Comparison of ENCODE assay signal across 9 mouse cellular contexts in the genomic region with DNA sequence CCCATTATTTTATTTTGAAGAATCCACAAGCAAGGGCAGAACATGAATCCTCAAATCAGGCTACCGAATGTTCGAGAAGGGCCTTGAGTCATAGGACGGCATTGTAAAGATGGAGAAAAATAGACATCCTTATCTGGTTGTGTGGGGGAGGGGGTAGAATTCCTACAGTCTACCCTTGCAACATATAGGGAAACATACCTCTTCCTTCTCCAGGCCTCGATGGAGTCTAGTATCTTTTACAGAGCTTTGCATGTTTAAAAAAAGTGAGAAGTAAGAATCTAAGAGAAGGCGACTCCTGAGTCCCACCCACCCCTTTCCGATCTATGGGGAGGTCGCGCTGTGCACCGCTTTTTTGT. TPM values are rescaled to one million over a fixed set of nuclear protein-coding genes. Genes with fewer than 3 reads are reported as not detected.
A peak's percentile ranks its signal among the peaks of the same experiment; 100 is the strongest.
DNase-seq lines count a peak whose midpoint lies in the region; ATAC-seq and TF ChIP-seq lines count a peak whose summit lies in the region.
"Had no signal": no experiment of that assay in that cellular context is flagged by ENCODE, and none has a peak within 500 bp of the region (broad histone marks: within the 10 kb centered on the region; RNA-seq: fewer than 3 reads in every experiment).

No protein-coding gene starts in this region.

- no peak for TF ChIP-seq EP300 in ES-Bruce4 (IDR thresholded peaks at IDR 0.05; ENCODE audit: insufficient read depth, low read depth, low read length)

- H3K27ac ChIP-seq in heart, embryonic 14.5 days (replicated peaks in 1 of 2; ENCODE audit: control insufficient read depth in 1 of 2, insufficient read depth in 1 of 2, low read depth in 2 of 2, low read length in 2 of 2): peak overlapping the region; percentile 98 to 99
- H3K27ac ChIP-seq in ES-Bruce4 (ENCODE audit: insufficient read depth, low read length): no peak overlapping the region
- peak overlapping the region; percentile 86 for H3K27ac ChIP-seq in forebrain, embryonic 12.5 days
- H3K27ac ChIP-seq in liver, embryonic 15.5 days (replicated peaks): no peak overlapping the region

- no peak for TF ChIP-seq POLR2A in ES-Bruce4 (IDR thresholded peaks at IDR 0.05; ENCODE audit: insufficient read depth, low read length)

- DNase-seq in heart, adult 18-20 months: no peak
- DNase-seq in layer of hippocampus, postnatal 10 days (ENCODE audit: low spot score in 2 of 2): no peak
- no peak for DNase-seq in adipocyte (ENCODE audit: low spot score)

- 3% methylated on average over 9 of the region's 9 CpGs for WGBS in heart, embryonic 14.5 days
- WGBS in forebrain, embryonic 12.5 days: 6% methylated on average over 9 of the region's 9 CpGs
- 5% methylated on average over 9 of the region's 9 CpGs for whole genome bisulfite sequencing in liver, embryonic 15.5 days (ENCODE audit: insufficient replicate concordance)

- ATAC-seq in heart, embryonic 14.5 days (ENCODE audit: insufficient number of reproducible peaks, insufficient read depth, low FRiP score, low read depth): no peak
- ATAC-seq in forebrain, embryonic 12.5 days (ENCODE audit: low FRiP score): peak; percentile 39; the same call in 1 of the 2 replicates
- no peak for ATAC-seq in liver, embryonic 15.5 days (ENCODE audit: insufficient read depth)
- no peak for ATAC-seq in CD4-positive, CD25-positive, alpha-beta regulatory T cell, adult 4 months

- H3K4me1 ChIP-seq in heart, embryonic 14.5 days (ENCODE audit: control insufficient read depth in 2 of 2, insufficient read depth in 2 of 2, low read length in 2 of 2): peaks cover 11 to 32% of the 10 kb centered on the region in 2 experiments
- peaks cover 2% of the 10 kb centered on the region for H3K4me1 ChIP-seq in ES-Bruce4 (ENCODE audit: control insufficient read depth, insufficient read depth, low read length)
- peaks cover 10% of the 10 kb centered on the region for H3K4me1 ChIP-seq in forebrain, embryonic 12.5 days
- H3K4me1 ChIP-seq in liver, embryonic 15.5 days (replicated peaks): no peaks in the 10 kb centered on the region

- no peaks in the 10 kb centered on the region for H3K9me3 ChIP-seq in heart, embryonic 14.5 days (ENCODE audit: control insufficient read depth, low read length)
- H3K9me3 ChIP-seq in ES-Bruce4 (replicated peaks; ENCODE audit: control insufficient read depth, insufficient read depth, low read length, poor library complexity, severe bottlenecking): no peaks in the 10 kb centered on the region
- no peaks in the 10 kb centered on the region for H3K9me3 ChIP-seq in forebrain, embryonic 12.5 days
- H3K9me3 ChIP-seq in liver, embryonic 15.5 days (replicated peaks): no peaks in the 10 kb centered on the region

- peak overlapping the region; percentile 65 for H3K4me2 ChIP-seq in heart, embryonic 14.5 days (ENCODE audit: low read length)
- peak overlapping the region; percentile 85 for H3K4me2 ChIP-seq in forebrain, embryonic 12.5 days
- peak overlapping the region; percentile 64 for H3K4me2 ChIP-seq in liver, embryonic 15.5 days

- no peaks in the 10 kb centered on the region for H3K27me3 ChIP-seq in heart, embryonic 14.5 days (ENCODE audit: control insufficient read depth, insufficient read depth, low read length)
- peaks cover 1% of the 10 kb centered on the region for H3K27me3 ChIP-seq in ES-Bruce4 (ENCODE audit: control insufficient read depth, insufficient read depth, low read length, poor library complexity, severe bottlenecking)
- no peaks in the 10 kb centered on the region for H3K27me3 ChIP-seq in forebrain, embryonic 12.5 days
- H3K27me3 ChIP-seq in liver, embryonic 15.5 days: peaks cover 38% of the 10 kb centered on the region

- no peak for TF ChIP-seq CTCF in ES-Bruce4 (IDR thresholded peaks at IDR 0.05; ENCODE audit: low read depth, low read length)

- peak overlapping the region; percentile 91 to 100 for H3K4me3 ChIP-seq in heart, embryonic 14.5 days (ENCODE audit: control insufficient read depth in 1 of 2, insufficient read depth in 1 of 2, low read depth in 1 of 2, low read length in 2 of 2)
- peak overlapping the region; percentile 78 for H3K4me3 ChIP-seq in ES-Bruce4 (ENCODE audit: low read depth, low read length)
- peak overlapping the region; percentile 83 for H3K4me3 ChIP-seq in forebrain, embryonic 12.5 days (replicated peaks)
- H3K4me3 ChIP-seq in liver, embryonic 15.5 days (replicated peaks): peak overlapping the region; percentile 49

- H3K9ac ChIP-seq in heart, embryonic 14.5 days (ENCODE audit: low read length): peak overlapping the region; percentile 98
- H3K9ac ChIP-seq in ES-Bruce4 (ENCODE audit: low read depth, poor library complexity, severe bottlenecking): peak overlapping the region; percentile 73
- peak overlapping the region; percentile 87 for H3K9ac ChIP-seq in forebrain, embryonic 12.5 days
- no peak overlapping the region for H3K9ac ChIP-seq in liver, embryonic 15.5 days

- no peaks in the 10 kb centered on the region for H3K36me3 ChIP-seq in heart, embryonic 14.5 days (ENCODE audit: control insufficient read depth, insufficient read depth, low read length)
- H3K36me3 ChIP-seq in ES-Bruce4 (ENCODE audit: control insufficient read depth, insufficient read depth, low read length, poor library complexity, severe bottlenecking): no peaks in the 10 kb centered on the region
- no peaks in the 10 kb centered on the region for H3K36me3 ChIP-seq in forebrain, embryonic 12.5 days (replicated peaks)
- H3K36me3 ChIP-seq in liver, embryonic 15.5 days (replicated peaks): no peaks in the 10 kb centered on the region

RNA-seq across cellular contexts. Expression of a gene that starts 0.4 kb away (rescaled TPM):
- polyA plus RNA-seq in heart, embryonic 14.5 days (2014; fragmentation: Nextera tagmentation; extraction: Ambion mirVana): 60.4 and 65.4 TPM in 2 replicates
- 100 to 1,000 TPM; 201 to 209 TPM for total RNA-seq in heart, adult 18-20 months (2021)
- 4.0 and 5.5 TPM in 2 replicates for polyA plus RNA-seq in ES-Bruce4 (2011; ENCODE audit: insufficient read depth, insufficient read length, low read depth, missing spikeins)
- 5.1 and 6.3 TPM in 2 replicates for polyA plus RNA-seq in forebrain, embryonic 12.5 days (2016; fragmentation: Nextera tagmentation; extraction: Ambion mirVana)
- 0.16 and 0.32 TPM in 2 replicates for polyA plus RNA-seq in liver, embryonic 15.5 days (2015; fragmentation: Nextera tagmentation; extraction: Ambion mirVana)
- polyA plus RNA-seq in CD4-positive, CD25-positive, alpha-beta regulatory T cell, adult 4 months (2017; shearing (Covaris generic)): not detected
- 10 to 100 TPM; 22.3 TPM for total RNA-seq in layer of hippocampus, postnatal 10 days (2021)
- total RNA-seq: hematopoietic stem cell, adult 5-6 weeks had no signal

Comparison
In these comparisons a context has a peak if more than half of its experiments do, and no peak if none do; other contexts are left out.
1. H3K27ac ChIP-seq: peak in heart, embryonic 14.5 days (2 of 2) and forebrain, embryonic 12.5 days (single experiment); none in ES-Bruce4 (single experiment) and liver, embryonic 15.5 days (single experiment).
2. Peak in every context shown above with its lines, with median percentiles within 50 percentile points of each other: H3K4me2 ChIP-seq and H3K4me3 ChIP-seq.